Mouse (Mus musculus): ENCODE measurements around the gene Nkpd1.
A peak's percentile ranks its signal among the peaks of the same experiment; 100 is the strongest.

Gene Nkpd1

DNA sequence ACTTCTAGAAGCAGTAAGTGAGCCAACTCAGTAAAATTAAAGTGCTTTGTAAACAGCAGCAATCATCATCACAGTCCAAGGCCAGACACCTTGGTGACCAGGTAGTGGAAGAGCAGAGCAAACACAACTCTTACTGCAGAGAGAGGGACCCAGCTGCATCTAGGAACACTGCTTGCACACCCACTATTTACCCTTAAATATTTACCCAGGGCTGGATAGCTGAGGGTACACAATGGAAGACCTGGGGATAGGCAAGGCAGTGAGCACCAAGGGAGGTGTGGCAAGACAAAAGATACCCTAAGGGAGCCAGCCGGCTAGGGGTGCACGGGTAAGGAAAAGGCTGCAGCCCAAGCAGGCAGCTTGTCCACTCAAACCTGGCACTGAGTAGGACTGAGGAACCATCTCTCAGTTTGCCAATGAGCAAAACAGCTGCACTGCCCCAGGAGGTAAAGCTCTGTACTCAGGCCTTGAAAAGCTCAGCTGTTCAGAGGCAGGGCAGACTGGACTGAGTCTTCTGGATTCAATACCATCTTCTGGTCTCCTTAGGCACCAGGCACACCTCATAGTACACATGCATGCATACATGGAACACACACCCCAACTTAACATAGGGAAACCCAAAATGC lies 29.8 kb downstream of the Nkpd1 start:
- no peak for DNase-seq

GRCm38 (mm10) chr7:19549394-19549793 lies 31.8 kb downstream of the Nkpd1 start:
- no peak for DNase-seq

- DNase-seq = no peak
Observed at GRCm38 (mm10) chr7:19551634-19552033, 34.0 kb downstream of the Nkpd1 start.

GRCm38 (mm10) chr7:19552443-19552842 lies 34.8 kb downstream of the Nkpd1 start:
- no peak for DNase-seq

GRCm38 (mm10) chr7:19554168-19554567 lies 36.5 kb downstream of the Nkpd1 start:
- no peak for DNase-seq

GRCm38 (mm10) chr7:19557086-19557485 lies 39.4 kb downstream of the Nkpd1 start:
- peak; percentile 60 for DNase-seq

DNA sequence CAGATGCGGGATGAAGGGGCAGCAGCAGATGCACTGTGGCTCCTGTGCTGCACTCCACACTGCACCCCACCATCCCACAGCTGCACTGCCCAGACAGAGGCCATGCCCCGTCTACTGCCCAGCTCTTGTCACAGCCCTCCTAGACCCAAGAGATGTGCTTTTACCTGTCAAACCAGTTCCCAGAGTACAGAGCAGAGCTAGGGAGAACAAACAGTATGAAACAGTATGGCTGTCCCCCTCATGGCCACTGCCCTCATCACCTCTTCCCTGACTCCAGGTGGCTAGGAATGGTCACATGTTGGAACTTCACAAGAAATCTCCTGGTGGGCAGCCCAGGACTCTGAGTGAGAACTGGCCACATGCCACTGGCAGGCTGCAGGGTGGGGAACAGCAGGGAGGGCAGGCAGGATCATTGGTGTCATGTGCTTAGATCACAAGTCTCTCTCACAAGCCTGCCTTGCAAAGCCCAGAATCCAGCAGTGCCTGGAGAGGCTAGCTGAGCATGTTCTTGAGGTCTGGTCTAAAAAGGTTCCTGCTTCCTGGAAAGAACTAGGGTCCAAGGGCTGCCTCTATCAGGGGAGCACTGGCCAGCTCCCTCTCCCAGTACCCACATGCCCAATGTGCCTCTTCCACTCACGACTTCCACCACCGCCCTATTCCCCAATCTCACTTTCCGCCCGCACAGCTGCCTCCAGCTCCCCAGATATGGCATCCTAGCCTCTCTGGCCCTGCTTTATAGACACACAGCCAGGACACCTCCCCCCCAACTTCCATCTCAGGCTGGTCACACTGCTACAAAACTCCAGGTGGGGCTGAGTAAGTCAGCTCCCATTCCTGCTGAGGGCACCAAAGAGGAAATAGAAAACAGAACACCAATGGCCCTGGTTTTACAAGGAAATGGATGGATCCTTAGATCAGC lies 40.6 kb downstream of the Nkpd1 start:
- peak; percentile 31 for DNase-seq

DNA sequence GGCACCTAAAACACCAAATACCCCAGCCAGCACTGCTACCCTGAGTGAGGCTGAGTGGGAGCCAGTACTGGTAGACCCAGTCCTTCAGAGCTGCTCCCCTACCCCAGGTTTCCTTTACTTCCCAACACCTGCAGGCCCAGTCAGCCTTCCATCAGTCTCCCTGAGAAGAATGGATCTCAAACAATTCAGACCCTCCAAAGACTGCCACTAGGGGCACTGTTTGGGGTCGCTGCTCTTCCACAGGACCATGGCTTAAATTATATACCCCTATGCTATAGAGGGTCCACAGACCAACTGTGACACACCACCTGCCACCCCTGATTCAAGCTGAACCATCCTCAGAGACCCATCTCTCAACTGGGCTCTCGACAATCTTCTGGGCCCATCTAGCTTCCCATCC lies 41.3 kb downstream of the Nkpd1 start:
- no peak for DNase-seq

GRCm38 (mm10) chr7:19560491-19561260 lies 43.0 kb downstream of the Nkpd1 start:
- peak; percentile 54 for DNase-seq

GRCm38 (mm10) chr7:19561431-19561764 lies 43.8 kb downstream of the Nkpd1 start:
- DNase-seq = peak; percentile 65

DNA sequence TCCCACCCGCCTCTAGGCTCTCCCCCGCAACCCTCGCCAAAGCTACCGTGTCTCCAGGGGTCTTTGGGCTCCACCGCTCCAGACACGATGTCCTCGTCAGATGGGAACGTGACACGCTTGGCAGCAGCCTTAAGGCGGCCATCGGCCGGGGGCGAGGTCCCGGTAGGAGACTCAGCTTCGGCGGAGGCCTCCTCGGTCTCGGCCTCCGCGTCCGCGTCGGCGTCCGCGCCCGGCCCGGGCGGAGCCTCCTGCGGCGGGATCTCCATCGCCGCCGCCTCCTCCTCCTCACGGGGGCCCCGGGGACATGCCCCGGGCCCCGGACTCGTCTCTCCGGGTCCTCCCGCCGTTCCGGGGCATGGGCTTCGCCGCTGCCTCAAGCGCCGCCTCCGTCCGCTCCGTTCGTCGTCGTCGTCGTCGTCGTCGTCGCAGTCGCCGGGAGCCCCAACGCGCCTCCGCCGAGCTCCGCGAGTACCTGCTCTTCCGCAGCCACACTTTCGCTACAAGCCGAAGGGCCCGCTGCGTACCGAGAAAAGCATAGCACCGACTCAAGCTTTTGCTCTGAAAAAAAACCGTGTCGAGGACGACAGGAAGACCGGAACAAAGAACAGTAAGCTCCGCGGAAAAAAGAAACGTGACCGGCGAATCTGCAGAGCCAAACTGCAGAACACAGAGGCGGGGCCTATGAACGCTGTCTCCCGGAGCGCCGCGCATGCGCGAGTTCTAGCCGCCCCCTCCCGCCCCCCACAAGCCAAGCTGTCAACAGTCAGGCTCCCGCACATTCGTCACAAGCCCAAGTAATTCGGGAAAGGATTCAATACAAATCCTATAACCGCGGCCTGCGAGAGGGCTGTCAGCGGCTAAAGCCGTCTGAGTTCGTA lies 44.4 kb downstream of the Nkpd1 start:
- peak; percentile 86 for DNase-seq

DNA sequence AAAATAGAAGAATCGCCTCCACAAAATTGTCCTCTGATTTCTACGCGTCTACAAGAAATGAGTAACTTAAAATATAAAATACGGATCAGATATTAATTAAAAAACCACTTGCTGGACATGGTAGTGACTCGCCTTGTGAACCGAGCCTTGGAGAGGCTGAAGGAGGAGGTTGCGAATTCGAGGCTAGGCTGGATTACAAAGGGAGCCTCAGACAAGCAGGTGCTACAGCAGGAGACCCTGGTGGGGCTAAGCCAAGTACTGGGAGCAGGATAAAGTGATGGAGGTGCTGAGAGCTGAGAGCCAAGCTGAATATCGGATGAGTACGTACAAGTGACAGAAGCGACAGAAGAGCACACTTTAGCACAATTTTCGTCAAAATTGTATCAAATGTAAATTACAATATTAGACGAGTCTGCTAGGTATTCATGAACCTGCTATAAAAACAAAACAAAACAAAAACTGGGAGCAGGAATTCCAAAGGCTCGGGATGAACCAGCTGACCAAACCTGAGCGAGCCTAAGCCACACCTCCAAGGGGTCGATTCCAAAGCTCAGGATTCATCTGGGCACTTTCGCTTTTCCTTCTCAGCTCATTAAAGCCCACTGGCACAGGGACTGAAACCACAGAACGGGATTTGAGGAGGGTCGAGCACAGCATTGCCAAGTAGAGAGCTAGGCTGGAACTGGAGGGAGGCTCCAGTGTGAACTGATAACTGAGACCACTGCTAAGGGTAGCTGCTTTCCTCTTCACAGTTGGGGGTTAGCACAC lies 45.2 kb downstream of the Nkpd1 start, which contains the start of gene Ppp1r37:
Gene Ppp1r37, minus strand, starts transcription at position 434 of the 768 bp plus-strand sequence.
- peak; percentile 56 for DNase-seq

- peak; percentile 42 for DNase-seq
Observed at GRCm38 (mm10) chr7:19563884-19564283, 46.2 kb downstream of the Nkpd1 start.

- peak; percentile 36 for DNase-seq
Observed at GRCm38 (mm10) chr7:19564455-19564854, 46.8 kb downstream of the Nkpd1 start.

DNA sequence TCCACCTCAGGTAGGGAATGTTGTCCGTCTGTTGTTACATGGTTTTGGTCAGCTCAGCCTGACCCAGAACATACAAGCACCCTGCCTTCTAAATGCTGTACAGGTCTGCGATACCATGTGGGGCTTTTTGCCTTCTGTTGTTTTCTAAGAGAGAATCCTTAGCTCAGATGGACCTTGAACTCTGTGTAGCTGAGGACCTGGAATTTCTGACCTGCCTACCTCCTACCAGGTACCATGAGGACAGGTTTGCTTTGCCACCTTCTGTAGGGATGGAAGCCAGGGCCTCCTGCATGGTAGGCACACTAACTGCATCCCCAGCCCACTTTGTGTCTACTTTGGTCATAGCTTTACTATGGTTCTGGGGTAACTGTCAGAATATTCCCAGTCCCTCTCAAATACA lies 48.2 kb downstream of the Nkpd1 start:
- no peak for DNase-seq

GRCm38 (mm10) chr7:19567426-19567825 lies 49.8 kb downstream of the Nkpd1 start:
- no peak for DNase-seq

DNA sequence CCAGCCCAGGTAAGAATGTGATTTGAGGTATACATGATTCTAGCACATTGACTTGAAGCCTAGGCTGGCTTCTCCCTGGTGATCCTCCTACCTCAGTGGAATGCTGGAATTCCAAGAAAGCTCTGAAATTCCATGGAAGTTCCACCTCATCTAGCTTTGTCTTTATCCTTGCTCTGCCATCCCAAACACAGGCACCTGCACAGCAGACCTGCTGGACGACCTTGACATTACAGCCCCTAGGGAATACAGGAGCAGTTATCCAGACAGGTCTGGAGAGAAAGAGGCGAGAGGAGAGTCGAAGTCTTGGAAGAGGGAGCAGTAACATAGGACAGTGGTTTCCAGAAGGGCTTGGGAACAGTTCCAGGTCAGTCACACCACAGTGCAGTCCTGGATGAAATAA lies 52.0 kb downstream of the Nkpd1 start:
- no peak for DNase-seq

GRCm38 (mm10) chr7:19572926-19573775 lies 55.5 kb downstream of the Nkpd1 start:
- peak; percentile 74 for DNase-seq

DNA sequence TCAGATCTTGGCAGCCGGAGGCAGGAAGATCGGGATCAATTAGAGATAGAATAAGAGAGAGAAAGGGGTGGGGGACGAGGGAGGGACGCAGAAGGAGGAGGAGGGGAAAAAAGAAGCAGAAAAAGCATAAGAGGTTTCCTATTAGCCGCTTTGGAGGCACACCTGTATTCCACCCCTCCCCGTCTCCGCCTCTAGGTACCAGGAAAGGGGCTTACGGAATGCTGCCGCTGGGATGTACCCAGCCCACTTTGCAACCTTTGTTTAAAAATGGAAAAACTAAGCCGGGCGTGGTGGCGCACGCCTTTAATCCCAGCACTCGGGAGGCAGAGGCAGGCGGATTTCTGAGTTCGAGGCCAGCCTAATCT lies 56.1 kb downstream of the Nkpd1 start:
- peak; percentile 40 for DNase-seq

Data from cerebellum, adult 11-12 months (tissue).